Mouse (Mus musculus): ENCODE results near the gene Lypd8. TPM values are rescaled to one million over a fixed set of nuclear protein-coding genes. Genes with fewer than 3 reads are reported as not detected.
A peak's percentile ranks its signal among the peaks of the same experiment; 100 is the strongest.

Gene Lypd8
- not detected in 2 replicates for polyA plus RNA-seq (2011; ENCODE audit: insufficient read length, low read depth, missing spikeins)

- no peaks in the 10 kb centered on the region for H3K4me1 ChIP-seq (ENCODE audit: control insufficient read depth, insufficient read depth, low read length)
- TF ChIP-seq CTCF (IDR thresholded peaks at IDR 0.05; ENCODE audit: borderline replicate concordance, insufficient read depth, low read length) = no peak
- no peak for TF ChIP-seq POLR2A (IDR thresholded peaks at IDR 0.05; ENCODE audit: low read depth, low read length)
- no peak within 1 kb of the TSS for H3K27ac ChIP-seq (ENCODE audit: insufficient read depth, low read length)
- H3K4me3 ChIP-seq (ENCODE audit: insufficient read depth, low read length) = no peak within 1 kb of the TSS
Measured at GRCm38 (mm10) chr11:58378763-58379278, at the start of gene Lypd8. Gene Lypd8 (plus strand): TSS chr11:58379043.

- peak overlapping the region; percentile 30 for H3K27ac ChIP-seq (ENCODE audit: insufficient read depth, low read length)
- TF ChIP-seq CTCF (IDR thresholded peaks at IDR 0.05; ENCODE audit: borderline replicate concordance, insufficient read depth, low read length) = no peak
- TF ChIP-seq POLR2A (IDR thresholded peaks at IDR 0.05; ENCODE audit: low read depth, low read length) = no peak; the same call in none of the 2 replicates
- H3K4me1 ChIP-seq (ENCODE audit: control insufficient read depth, insufficient read depth, low read length) = peaks cover 9% of the 10 kb centered on the region; the same call in 1 of the 2 replicates
- H3K4me3 ChIP-seq (ENCODE audit: insufficient read depth, low read length) = peak overlapping the region; percentile 83
Measured at GRCm38 (mm10) chr11:58329906-58330275, 49.0 kb upstream of the Lypd8 start.

- Histone ChIP-seq H3K27ac (ENCODE audit: insufficient read depth, low read length) (peak within 1 kb of the TSS; percentile 58), H3K4me1 (ENCODE audit: control insufficient read depth, insufficient read depth, low read length) (peaks cover 9% of the 10 kb centered on the region; the same call in 1 of the 2 replicates), H3K4me3 (ENCODE audit: insufficient read depth, low read length) (peak within 1 kb of the TSS; percentile 83)
- TF ChIP-seq POLR2A (IDR thresholded peaks at IDR 0.05; ENCODE audit: low read depth, low read length) = peak; percentile 45; the same call in 1 of the 2 replicates
- TF ChIP-seq CTCF (IDR thresholded peaks at IDR 0.05; ENCODE audit: borderline replicate concordance, insufficient read depth, low read length) = no peak
Measured at GRCm38 (mm10) chr11:58330276-58331148, 48.3 kb upstream of the Lypd8 start, which contains the start of the genes Zfp672 and Sh3bp5l. Gene Zfp672 (minus strand): TSS chr11:58330339. Gene Sh3bp5l (plus strand): TSS chr11:58330724.

GRCm38 (mm10) chr11:58331149-58331495, 47.7 kb upstream of the Lypd8 start:
- H3K4me3 ChIP-seq (ENCODE audit: insufficient read depth, low read length) = peak overlapping the region; percentile 83
- H3K4me1 ChIP-seq (ENCODE audit: control insufficient read depth, insufficient read depth, low read length) = peaks cover 9% of the 10 kb centered on the region; the same call in 1 of the 2 replicates
- TF ChIP-seq CTCF (IDR thresholded peaks at IDR 0.05; ENCODE audit: borderline replicate concordance, insufficient read depth, low read length) = no peak
- 0 out of 2 replicates have a peak overlapping the region, but pooled peaks have one; percentile 16 for H3K27ac ChIP-seq (ENCODE audit: insufficient read depth, low read length)

GRCm38 (mm10) chr11:58331546-58331945, 47.3 kb upstream of the Lypd8 start:
- Histone ChIP-seq H3K4me1 (ENCODE audit: control insufficient read depth, insufficient read depth, low read length) (peaks cover 9% of the 10 kb centered on the region; the same call in 1 of the 2 replicates), H3K27ac (ENCODE audit: insufficient read depth, low read length) (no peak overlapping the region), H3K4me3 (ENCODE audit: insufficient read depth, low read length) (peak overlapping the region; percentile 83)
- TF ChIP-seq POLR2A (IDR thresholded peaks at IDR 0.05; ENCODE audit: low read depth, low read length) (no peak), CTCF (IDR thresholded peaks at IDR 0.05; ENCODE audit: borderline replicate concordance, insufficient read depth, low read length) (no peak)

GRCm38 (mm10) chr11:58334746-58335145, 44.1 kb upstream of the Lypd8 start:
- no peak overlapping the region for H3K4me3 ChIP-seq (ENCODE audit: insufficient read depth, low read length)
- H3K27ac ChIP-seq (ENCODE audit: insufficient read depth, low read length) = peak overlapping the region; percentile 35; the same call in 1 of the 2 replicates
- no peak for TF ChIP-seq POLR2A (IDR thresholded peaks at IDR 0.05; ENCODE audit: low read depth, low read length)
- no peak for TF ChIP-seq CTCF (IDR thresholded peaks at IDR 0.05; ENCODE audit: borderline replicate concordance, insufficient read depth, low read length)
- 0 out of 2 replicates have a peak, but pooled peaks cover 5% of the 10 kb centered on the region for H3K4me1 ChIP-seq (ENCODE audit: control insufficient read depth, insufficient read depth, low read length)

- no peak overlapping the region for H3K27ac ChIP-seq (ENCODE audit: insufficient read depth, low read length)
- H3K4me1 ChIP-seq (ENCODE audit: control insufficient read depth, insufficient read depth, low read length) = no peaks in the 10 kb centered on the region
- no peak overlapping the region for H3K4me3 ChIP-seq (ENCODE audit: insufficient read depth, low read length)
- TF ChIP-seq POLR2A (IDR thresholded peaks at IDR 0.05; ENCODE audit: low read depth, low read length) (no peak), CTCF (IDR thresholded peaks at IDR 0.05; ENCODE audit: borderline replicate concordance, insufficient read depth, low read length) (no peak)
Measured at GRCm38 (mm10) chr11:58346745-58347144, 32.1 kb upstream of the Lypd8 start.

- Histone ChIP-seq H3K27ac (ENCODE audit: insufficient read depth, low read length) (no peak overlapping the region), H3K4me1 (ENCODE audit: control insufficient read depth, insufficient read depth, low read length) (no peaks in the 10 kb centered on the region), H3K4me3 (ENCODE audit: insufficient read depth, low read length) (no peak overlapping the region)
- TF ChIP-seq CTCF (IDR thresholded peaks at IDR 0.05; ENCODE audit: borderline replicate concordance, insufficient read depth, low read length) (no peak), POLR2A (IDR thresholded peaks at IDR 0.05; ENCODE audit: low read depth, low read length) (no peak)
Measured at GRCm38 (mm10) chr11:58350628-58351027, 28.2 kb upstream of the Lypd8 start.

- no peak overlapping the region for H3K4me3 ChIP-seq (ENCODE audit: insufficient read depth, low read length)
- TF ChIP-seq CTCF (IDR thresholded peaks at IDR 0.05; ENCODE audit: borderline replicate concordance, insufficient read depth, low read length) = no peak
- TF ChIP-seq POLR2A (IDR thresholded peaks at IDR 0.05; ENCODE audit: low read depth, low read length) = no peak
- no peak overlapping the region for H3K27ac ChIP-seq (ENCODE audit: insufficient read depth, low read length)
- no peaks in the 10 kb centered on the region for H3K4me1 ChIP-seq (ENCODE audit: control insufficient read depth, insufficient read depth, low read length)
Measured at GRCm38 (mm10) chr11:58351179-58351578, 27.7 kb upstream of the Lypd8 start.

All from embryonic fibroblast, embryonic 13.5 days (primary cell).